Mouse (Mus musculus) ovary, postnatal 36 days (tissue): ENCODE measurements around the gene Fscn3.

ENCODE experiments used
- DNase-seq: peaks from one replicate; pipeline ENCODE4 v3.0.0; 2022; ENCODE audit warnings: low spot score, mixed read lengths

Gene Fscn3

DNA sequence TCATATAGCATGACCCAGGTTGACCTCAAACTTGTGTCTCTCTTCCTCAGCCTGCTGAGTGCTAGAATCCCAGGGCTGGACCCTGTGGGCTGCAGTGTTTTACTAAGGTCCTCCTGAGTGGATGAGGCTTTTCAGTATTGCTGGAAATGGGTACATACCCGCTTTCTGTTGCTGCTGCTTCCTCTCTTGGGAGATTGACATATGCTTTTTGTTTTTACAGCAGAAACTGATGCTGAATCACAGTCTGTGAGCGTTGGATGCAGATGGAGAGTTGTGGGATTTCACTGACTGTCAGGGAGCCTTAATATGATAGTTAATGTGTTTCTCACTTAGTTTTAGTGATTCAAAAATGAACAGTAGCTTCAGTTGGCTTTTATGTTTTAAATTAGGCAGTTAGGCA, 58.9 kb downstream of the Fscn3 start:
- DNase-seq: no peak

DNA sequence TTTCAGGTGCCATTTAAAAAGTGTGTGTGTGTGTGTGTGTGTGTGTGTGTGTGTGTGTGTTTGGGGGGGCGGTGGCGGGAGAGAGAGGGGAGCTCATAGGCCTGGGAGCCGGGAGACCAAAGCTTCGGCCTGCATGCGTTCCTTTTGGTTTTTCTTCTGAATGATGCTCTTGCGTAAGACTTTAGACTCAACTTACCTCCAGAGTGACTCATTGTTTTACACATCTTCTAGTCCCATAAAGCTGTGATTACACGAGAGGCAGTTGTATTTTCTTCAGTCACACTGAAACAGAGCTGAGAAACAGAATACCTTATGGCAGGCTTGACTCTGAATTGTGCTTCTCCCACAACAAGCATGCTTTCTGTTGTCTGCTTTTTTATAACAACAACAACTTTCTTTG, 59.3 kb downstream of the Fscn3 start:
- no peak for DNase-seq
